Mouse (Mus musculus) hindbrain, embryonic 14.5 days (tissue): ENCODE results near the gene Foxf2. TPM values are rescaled to one million over a fixed set of nuclear protein-coding genes. Genes with fewer than 3 reads are reported as not detected.

Experiments used
- ATAC-seq: fragments of 200-750 bp; cut with Nextera tagmentation; 2 replicates; pipeline ENCODE4 v1.8.0; 2017; ENCODE audit warnings: moderate number of reproducible peaks, mild to moderate bottlenecking, moderate TSS enrichment, moderate library complexity; ENCODE audit not compliant: low FRiP score
- DNase-seq: peaks from one replicate; pipeline ENCODE4 v3.0.0-alpha.2; 2015; ENCODE audit warnings: low spot score
- H3K27ac ChIP-seq: fragments of 300-500 bp; sonication (generic); 2 replicates; pipeline ENCODE4 v1.5.1; 2014; ENCODE audit warnings: mild to moderate bottlenecking, moderate library complexity
- H3K27me3 ChIP-seq: fragments of 300-500 bp; sonication (generic); 2 replicates; pipeline ENCODE4 v1.6.1; 2014; ENCODE audit warnings: mild to moderate bottlenecking, low read length, mixed read lengths; ENCODE audit not compliant: control insufficient read depth, insufficient read depth
- H3K36me3 ChIP-seq: fragments of 300-500 bp; sonication (generic); replicated peaks from 2 replicates; pipeline ENCODE4 v1.6.1; 2014; ENCODE audit not compliant: control insufficient read depth, insufficient read depth
- H3K4me1 ChIP-seq: fragments of 300-500 bp; sonication (generic); replicated peaks from 2 replicates; pipeline ENCODE4 v1.6.1; 2014; ENCODE audit warnings: antibody characterized with exemption, low read length, mixed read lengths; ENCODE audit not compliant: control insufficient read depth, insufficient read depth
- H3K4me2 ChIP-seq: fragments of 300-500 bp; sonication (generic); replicated peaks from 2 replicates; pipeline ENCODE4 v1.6.1; 2014; ENCODE audit warnings: mild to moderate bottlenecking, moderate library complexity
- H3K4me3 ChIP-seq: fragments of 300-500 bp; sonication (generic); replicated peaks from 2 replicates; pipeline ENCODE4 v1.5.1; 2014; ENCODE audit warnings: mild to moderate bottlenecking, low read length
- H3K9ac ChIP-seq: fragments of 300-500 bp; sonication (generic); 2 replicates; pipeline ENCODE4 v1.6.1; 2014
- H3K9me3 ChIP-seq: fragments of 300-500 bp; sonication (generic); 2 replicates; pipeline ENCODE4 v1.6.1; 2016; ENCODE audit warnings: low read length; ENCODE audit not compliant: control insufficient read depth
- WGBS: fragments of 180-500 bp; shearing (Covaris S2); extraction: QIAGEN DNeasy Blood & Tissue Kit; methylation state at CpG from one replicate; pipeline ENCODE4 v1.1.7; 2014; 5-methylcytosine and 5-hydroxymethylcytosine counted together
- polyA plus RNA-seq: library from polyadenylated mRNA; unstranded; fragments of >200 nt; fragmentation: Nextera tagmentation; extraction: Ambion mirVana; gene quantifications from 2 replicates; pipeline ENCODE4 v1.2.1, GENCODE M21; 2014

Foxf2 gene
- polyA plus RNA-seq, 1 experiment from 2014 or later = 6.2 TPM

GRCm38 (mm10) chr13:31615561-31616165 lies 10.0 kb upstream of the Foxf2 start:
- no peak overlapping the region for H3K4me3 ChIP-seq
- no peak for DNase-seq
- H3K27me3 ChIP-seq = peaks cover 97% of the 10 kb centered on the region
- H3K4me2 ChIP-seq = no peak overlapping the region
- no peak overlapping the region for H3K9ac ChIP-seq
- H3K27ac ChIP-seq = no peak overlapping the region
- ATAC-seq = no peak
- 1% methylated on average over 17 of the region's 17 CpGs for WGBS
- no peaks in the 10 kb centered on the region for H3K9me3 ChIP-seq
- peaks cover 5% of the 10 kb centered on the region; the same call in 1 of the 2 replicates for H3K4me1 ChIP-seq
- no peaks in the 10 kb centered on the region for H3K36me3 ChIP-seq

GRCm38 (mm10) chr13:31618001-31618400 lies 7.6 kb upstream of the Foxf2 start:
- no peak for ATAC-seq
- WGBS = 1% methylated on average over 12 of the region's 12 CpGs
- no peak for DNase-seq

GRCm38 (mm10) chr13:31618416-31618815 lies 7.2 kb upstream of the Foxf2 start:
- Histone ChIP-seq H3K9me3 (no peaks in the 10 kb centered on the region), H3K27ac (no peak overlapping the region), H3K4me3 (peak overlapping the region; percentile 20), H3K4me2 (peak overlapping the region; percentile 53), H3K27me3 (peaks cover 100% of the 10 kb centered on the region), H3K4me1 (peaks cover 5% of the 10 kb centered on the region; the same call in 1 of the 2 replicates), H3K9ac (no peak overlapping the region), H3K36me3 (no peaks in the 10 kb centered on the region)
- DNase-seq = peak; percentile 72
- ATAC-seq = peak; percentile 62; the same call in 1 of the 2 replicates
- WGBS = 2% methylated on average over 14 of the region's 14 CpGs

More at GRCm38 (mm10) chr13:31618001-31618400, 7.6 kb upstream of the Foxf2 start:
- Histone ChIP-seq H3K4me2 (peak overlapping the region; percentile 53), H3K27ac (no peak overlapping the region), H3K4me3 (peak overlapping the region; percentile 20), H3K9ac (no peak overlapping the region), H3K4me1 (peaks cover 5% of the 10 kb centered on the region; the same call in 1 of the 2 replicates), H3K27me3 (peaks cover 100% of the 10 kb centered on the region), H3K36me3 (no peaks in the 10 kb centered on the region), H3K9me3 (no peaks in the 10 kb centered on the region)

- no peak for ATAC-seq
- DNase-seq = no peak
- 3% methylated on average over 18 of the region's 18 CpGs for WGBS
- Histone ChIP-seq H3K27ac (0 out of 2 replicates have a peak overlapping the region, but pooled peaks have one; percentile 14), H3K36me3 (no peaks in the 10 kb centered on the region), H3K9ac (no peak overlapping the region), H3K9me3 (no peaks in the 10 kb centered on the region), H3K4me1 (peaks cover 5% of the 10 kb centered on the region; the same call in 1 of the 2 replicates), H3K4me3 (no peak overlapping the region), H3K4me2 (peak overlapping the region; percentile 53; the same call in 1 of the 2 replicates), H3K27me3 (peaks cover 100% of the 10 kb centered on the region)
Observed at GRCm38 (mm10) chr13:31618919-31619655, 6.5 kb upstream of the Foxf2 start.

GRCm38 (mm10) chr13:31619826-31620498 lies 5.7 kb upstream of the Foxf2 start:
- no peak overlapping the region for H3K27ac ChIP-seq
- under 1% methylated on average over 32 of the region's 33 CpGs for WGBS
- no peak overlapping the region for H3K4me3 ChIP-seq
- ATAC-seq = no peak
- H3K4me2 ChIP-seq = peak overlapping the region; percentile 24; the same call in 1 of the 2 replicates
- no peaks in the 10 kb centered on the region for H3K36me3 ChIP-seq
- H3K9me3 ChIP-seq = no peaks in the 10 kb centered on the region
- no peak overlapping the region for H3K9ac ChIP-seq
- no peak for DNase-seq
- H3K27me3 ChIP-seq = peaks cover 100% of the 10 kb centered on the region
- peaks cover 5% of the 10 kb centered on the region; the same call in 1 of the 2 replicates for H3K4me1 ChIP-seq

- no peak overlapping the region for H3K9ac ChIP-seq
- WGBS = 0% methylated on average over 10 of the region's 10 CpGs
- no peaks in the 10 kb centered on the region for H3K36me3 ChIP-seq
- peaks cover 100% of the 10 kb centered on the region for H3K27me3 ChIP-seq
- DNase-seq (no peak), ATAC-seq (no peak)
- H3K4me3 ChIP-seq = no peak overlapping the region
- H3K27ac ChIP-seq = no peak overlapping the region
- H3K9me3 ChIP-seq = no peaks in the 10 kb centered on the region
- H3K4me1 ChIP-seq = peaks cover 9% of the 10 kb centered on the region; the same call in 1 of the 2 replicates
- peak overlapping the region; percentile 24; the same call in 1 of the 2 replicates for H3K4me2 ChIP-seq
Observed at GRCm38 (mm10) chr13:31620499-31620847, 5.1 kb upstream of the Foxf2 start.

GRCm38 (mm10) chr13:31620937-31621336 lies 4.7 kb upstream of the Foxf2 start:
- Histone ChIP-seq H3K4me1 (peaks cover 13% of the 10 kb centered on the region; the same call in 1 of the 2 replicates), H3K27ac (no peak overlapping the region)
- no peak for DNase-seq

GRCm38 (mm10) chr13:31621741-31622140 lies 3.9 kb upstream of the Foxf2 start:
- Histone ChIP-seq H3K9me3 (no peaks in the 10 kb centered on the region), H3K4me2 (no peak overlapping the region), H3K27me3 (peaks cover 100% of the 10 kb centered on the region), H3K4me1 (peaks cover 21% of the 10 kb centered on the region), H3K27ac (no peak overlapping the region), H3K36me3 (no peaks in the 10 kb centered on the region), H3K9ac (no peak overlapping the region), H3K4me3 (no peak overlapping the region)
- WGBS = 4% methylated on average over 9 of the region's 9 CpGs
- DNase-seq (no peak), ATAC-seq (no peak)

More at GRCm38 (mm10) chr13:31620937-31621336, 4.7 kb upstream of the Foxf2 start:
- Histone ChIP-seq H3K27me3 (peaks cover 100% of the 10 kb centered on the region), H3K9ac (no peak overlapping the region), H3K36me3 (no peaks in the 10 kb centered on the region), H3K4me3 (no peak overlapping the region), H3K4me2 (no peak overlapping the region; the same call in 1 of the 2 replicates), H3K9me3 (no peaks in the 10 kb centered on the region)
- WGBS = 6% methylated on average over 4 of the region's 4 CpGs
- no peak for ATAC-seq

GRCm38 (mm10) chr13:31622371-31622770 lies 3.2 kb upstream of the Foxf2 start:
- Histone ChIP-seq H3K36me3 (no peaks in the 10 kb centered on the region), H3K27ac (no peak overlapping the region), H3K9ac (no peak overlapping the region), H3K4me3 (no peak overlapping the region), H3K4me2 (no peak overlapping the region), H3K9me3 (no peaks in the 10 kb centered on the region), H3K27me3 (peaks cover 100% of the 10 kb centered on the region), H3K4me1 (peaks cover 23% of the 10 kb centered on the region)
- DNase-seq (no peak), ATAC-seq (no peak)
- 0% methylated on average over 3 of the region's 3 CpGs for WGBS
